Mouse (Mus musculus) megakaryocyte, embryonic 14.5 days (primary cell): ENCODE results near the gene Cpxm2.

ENCODE experiments used
- FLI1 ChIP-seq: IDR thresholded peaks from 2 replicates; pipeline ENCODE4 v1.6.1; 2012; ENCODE audit warnings: low read length, inconsistent platforms, mixed read lengths
- GATA1 ChIP-seq: IDR thresholded peaks from 3 replicates; pipeline ENCODE4 v1.6.1; 2012; ENCODE audit warnings: mixed read lengths, low read length, inconsistent platforms, borderline replicate concordance

DNA sequence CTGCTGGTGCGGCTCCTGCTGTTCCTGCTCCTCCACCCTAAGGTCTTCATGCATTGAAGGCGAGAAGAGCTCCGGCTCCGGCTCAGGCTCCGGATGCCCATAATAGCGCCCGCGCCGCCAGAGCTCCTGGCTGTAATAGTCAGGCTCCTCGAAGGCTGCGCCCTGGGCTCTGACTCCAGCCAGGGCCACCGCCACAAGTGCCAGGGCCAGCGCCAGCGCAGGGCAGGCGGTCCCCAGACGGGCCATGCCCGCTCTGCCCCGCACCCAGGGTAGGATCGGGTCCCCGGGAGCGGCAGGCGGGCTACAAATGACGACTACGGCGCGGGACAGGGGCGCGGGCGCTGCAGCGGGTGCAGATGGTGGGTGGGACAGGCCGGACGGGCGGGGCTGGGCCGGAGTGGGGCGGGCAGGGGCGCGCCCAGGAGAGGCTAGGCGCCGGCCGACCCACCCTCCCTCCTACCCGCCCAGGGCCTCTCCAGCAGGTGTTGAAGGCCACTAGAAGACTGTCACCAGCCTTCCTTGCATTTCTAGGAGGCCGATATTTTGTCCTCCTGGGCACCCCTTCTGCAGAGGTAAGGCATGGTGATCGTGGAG is at the start of gene Cpxm2:
- no peak for TF ChIP-seq GATA1
- no peak for TF ChIP-seq FLI1
